Mouse (Mus musculus): ENCODE data around the gene Slc27a5.

The Slc27a5 gene

GRCm38 (mm10) chr7:12985724-12986123 is 12.3 kb downstream of the Slc27a5 start:
- no peak for DNase-seq (ENCODE audit: low spot score)

- no peak for DNase-seq (ENCODE audit: low spot score)
These were observed 17.7 kb downstream of the Slc27a5 start for GRCm38 (mm10) chr7:12980291-12980690.

GRCm38 (mm10) chr7:12979776-12980175 is 18.2 kb downstream of the Slc27a5 start:
- DNase-seq (ENCODE audit: low spot score), result no peak

- no peak for DNase-seq (ENCODE audit: low spot score)
These were observed 18.9 kb downstream of the Slc27a5 start for GRCm38 (mm10) chr7:12978931-12979722.

GRCm38 (mm10) chr7:12977682-12978389 is 20.2 kb downstream of the Slc27a5 start, which contains the start of gene Zfp446:
TSS of gene Zfp446 (plus strand) at chr7:12977848.
- DNase-seq (ENCODE audit: low spot score), result peak; percentile 97

GRCm38 (mm10) chr7:12970906-12971305 is 27.1 kb downstream of the Slc27a5 start:
- no peak for DNase-seq (ENCODE audit: low spot score)

GRCm38 (mm10) chr7:12966104-12966845 is 31.7 kb downstream of the Slc27a5 start:
- peak; percentile 82 for DNase-seq (ENCODE audit: low spot score)

GRCm38 (mm10) chr7:12965678-12966091 is 32.3 kb downstream of the Slc27a5 start, which contains the start of gene Zfp324:
TSS of gene Zfp324 (plus strand) at chr7:12965838.
- peak; percentile 90 for DNase-seq (ENCODE audit: low spot score)

GRCm38 (mm10) chr7:12961511-12962141 is 36.4 kb downstream of the Slc27a5 start:
- peak; percentile 50 for DNase-seq (ENCODE audit: low spot score)

- no peak for DNase-seq (ENCODE audit: low spot score)
These were observed 38.3 kb downstream of the Slc27a5 start for GRCm38 (mm10) chr7:12959718-12960117.

- no peak for DNase-seq (ENCODE audit: low spot score)
These were observed 39.0 kb downstream of the Slc27a5 start for GRCm38 (mm10) chr7:12958948-12959347.

- no peak for DNase-seq (ENCODE audit: low spot score)
These were observed 40.5 kb downstream of the Slc27a5 start for GRCm38 (mm10) chr7:12957511-12957910.

GRCm38 (mm10) chr7:12954896-12955295 is 43.1 kb downstream of the Slc27a5 start:
- no peak for DNase-seq (ENCODE audit: low spot score)

GRCm38 (mm10) chr7:12949872-12950229 is 48.1 kb downstream of the Slc27a5 start:
- DNase-seq (ENCODE audit: low spot score), result no peak

GRCm38 (mm10) chr7:12949032-12949871 is 48.7 kb downstream of the Slc27a5 start:
- DNase-seq (ENCODE audit: low spot score), result peak; percentile 90

GRCm38 (mm10) chr7:12943488-12943887 is 54.5 kb downstream of the Slc27a5 start:
- no peak for DNase-seq (ENCODE audit: low spot score)

- DNase-seq (ENCODE audit: low spot score), result no peak
These were observed 57.4 kb downstream of the Slc27a5 start for GRCm38 (mm10) chr7:12940599-12940998.

All from testis, postnatal 10 days (tissue).